Mouse (Mus musculus) brain, embryonic 14.5 days (tissue): ENCODE data around the gene Arv1. TPM values are rescaled to one million over a fixed set of nuclear protein-coding genes. Genes with fewer than 3 reads are reported as not detected.

ENCODE experiments used
- DNase-seq: peaks from one replicate; pipeline ENCODE4 v3.0.0-alpha.2; 2011; ENCODE audit warnings: low read depth
- CTCF ChIP-seq: fragments of 200-500 bp; IDR thresholded peaks from 2 replicates; pipeline ENCODE4 v1.5.1; 2012; ENCODE audit warnings: inconsistent platforms, mild to moderate bottlenecking, moderate library complexity, borderline replicate concordance; ENCODE audit not compliant: insufficient read depth, insufficient read length; ENCODE audit errors: extremely low read depth
- POLR2A ChIP-seq: fragments of 200-500 bp; IDR thresholded peaks from 2 replicates; pipeline ENCODE4 v1.6.1; 2012; ENCODE audit warnings: mild to moderate bottlenecking, inconsistent platforms, borderline replicate concordance; ENCODE audit not compliant: poor library complexity, insufficient read depth, insufficient read length, severe bottlenecking; ENCODE audit errors: extremely low read depth
- polyA plus RNA-seq: library from polyadenylated mRNA; depleted of rRNA; stranded (reverse); fragments of >200 nt; gene quantifications from 2 replicates; pipeline ENCODE4 v1.2.3, GENCODE M21; 2012

Gene Arv1
- polyA plus RNA-seq, 1 experiment, result 45.7 TPM

GRCm38 (mm10) chr8:124751709-124752173 is 29.8 kb downstream of the Arv1 start, which contains the start of gene Fam89a:
Gene Fam89a, minus strand, starts transcription at chr8:124751832.
- DNase-seq, result peak; percentile 19
- no peak for TF ChIP-seq CTCF
- TF ChIP-seq POLR2A, result no peak

- TF ChIP-seq POLR2A, result no peak
- no peak for TF ChIP-seq CTCF
- no peak for DNase-seq
These were observed 30.5 kb downstream of the Arv1 start for GRCm38 (mm10) chr8:124752325-124752862.

- peak; percentile 24 for DNase-seq
- TF ChIP-seq POLR2A (no peak), CTCF (no peak)
These were observed 32.3 kb downstream of the Arv1 start for GRCm38 (mm10) chr8:124754101-124754791.

GRCm38 (mm10) chr8:124754792-124755190 is 32.9 kb downstream of the Arv1 start:
- DNase-seq, result no peak
- TF ChIP-seq CTCF (no peak), POLR2A (no peak)

GRCm38 (mm10) chr8:124755481-124755880 is 33.5 kb downstream of the Arv1 start:
- no peak for DNase-seq
- no peak for TF ChIP-seq POLR2A
- no peak for TF ChIP-seq CTCF

GRCm38 (mm10) chr8:124756153-124756552 is 34.2 kb downstream of the Arv1 start:
- TF ChIP-seq POLR2A (no peak), CTCF (no peak)

GRCm38 (mm10) chr8:124756601-124757000 is 34.7 kb downstream of the Arv1 start:
- DNase-seq, result no peak
- TF ChIP-seq CTCF, result no peak
- TF ChIP-seq POLR2A, result no peak

More at GRCm38 (mm10) chr8:124756153-124756552, 34.2 kb downstream of the Arv1 start:
- no peak for DNase-seq

- DNase-seq, result no peak
- TF ChIP-seq CTCF (peak; percentile 50; the same call in 1 of the 2 replicates), POLR2A (no peak)
These were observed 36.6 kb downstream of the Arv1 start for GRCm38 (mm10) chr8:124758544-124758943.

- no peak for DNase-seq
- TF ChIP-seq CTCF (no peak), POLR2A (no peak)
These were observed 41.1 kb downstream of the Arv1 start for GRCm38 (mm10) chr8:124763061-124763460.

GRCm38 (mm10) chr8:124772389-124772788 is 50.5 kb downstream of the Arv1 start:
- DNase-seq, result no peak
- no peak for TF ChIP-seq POLR2A
- no peak for TF ChIP-seq CTCF

GRCm38 (mm10) chr8:124775695-124776094 is 53.8 kb downstream of the Arv1 start:
- peak; percentile 92 for TF ChIP-seq CTCF
- TF ChIP-seq POLR2A, result no peak

GRCm38 (mm10) chr8:124780236-124780635 is 58.3 kb downstream of the Arv1 start:
- no peak for TF ChIP-seq CTCF
- DNase-seq, result peak; percentile 88

More at GRCm38 (mm10) chr8:124775695-124776094, 53.8 kb downstream of the Arv1 start:
- peak; percentile 85 for DNase-seq

- DNase-seq, result no peak
These were observed 60.5 kb downstream of the Arv1 start for GRCm38 (mm10) chr8:124782431-124782830.

More at GRCm38 (mm10) chr8:124782431-124782830, 60.5 kb downstream of the Arv1 start:
- TF ChIP-seq POLR2A (no peak), CTCF (no peak)
